Mouse (Mus musculus): ENCODE data around the gene Rufy1. TPM values are rescaled to one million over a fixed set of nuclear protein-coding genes. Genes with fewer than 3 reads are reported as not detected.

The Rufy1 gene
- total RNA-seq, 2 experiments from 2014 or later = 51.2 to 82.2 TPM

GRCm38 (mm10) chr11:50358950-50359861 lies 71.7 kb downstream of the Rufy1 start:
- ATAC-seq (ENCODE audit: poor library complexity, severe bottlenecking) = peak; percentile 60

- ATAC-seq (ENCODE audit: poor library complexity, severe bottlenecking) = peak; percentile 80
Measured at GRCm38 (mm10) chr11:50355395-50355794, 75.5 kb downstream of the Rufy1 start.

GRCm38 (mm10) chr11:50354851-50355250 lies 76.1 kb downstream of the Rufy1 start:
- ATAC-seq (ENCODE audit: poor library complexity, severe bottlenecking) = no peak

- ATAC-seq (ENCODE audit: poor library complexity, severe bottlenecking) = no peak
Measured at GRCm38 (mm10) chr11:50354162-50354561, 76.8 kb downstream of the Rufy1 start, which contains the start of gene Cby3. Cby3 (plus strand) TSS chr11:50354462.

GRCm38 (mm10) chr11:50352177-50352576 lies 78.7 kb downstream of the Rufy1 start:
- ATAC-seq (ENCODE audit: poor library complexity, severe bottlenecking) = no peak

GRCm38 (mm10) chr11:50346256-50347032 lies 84.5 kb downstream of the Rufy1 start:
- ATAC-seq (ENCODE audit: poor library complexity, severe bottlenecking) = peak; percentile 70

GRCm38 (mm10) chr11:50345486-50345885 lies 85.4 kb downstream of the Rufy1 start:
- ATAC-seq (ENCODE audit: poor library complexity, severe bottlenecking) = peak; percentile 58

Other genes starting within 250 kb of the Rufy1 start
- 51.8 and 56.7 TPM in 2 replicates for gene Sqstm1, start 220.3 kb downstream of the Rufy1 start, total RNA-seq (2015)
- gene Sqstm1, start 220.3 kb downstream of the Rufy1 start, total RNA-seq (2017) = 298 and 386 TPM in 2 replicates
- 17.1 and 22.2 TPM in 2 replicates for gene Mgat4b, start 220.2 kb downstream of the Rufy1 start, total RNA-seq (2015)
- 9.1 and 12.1 TPM in 2 replicates for gene Mgat4b, start 220.2 kb downstream of the Rufy1 start, total RNA-seq (2017)
- not detected in 2 replicates for gene Ltc4s, start 192.5 kb downstream of the Rufy1 start, total RNA-seq (2015)
- gene Ltc4s, start 192.5 kb downstream of the Rufy1 start, total RNA-seq (2017) = 0.66 TPM in 1 of 2 replicates, not detected in the other
- gene Maml1, start 138.8 kb downstream of the Rufy1 start, total RNA-seq (2015) = 28.0 and 30.6 TPM in 2 replicates
- gene Maml1, start 138.8 kb downstream of the Rufy1 start, total RNA-seq (2017) = 8.8 and 11.7 TPM in 2 replicates
- gene Canx, start 105.5 kb downstream of the Rufy1 start, total RNA-seq (2015) = 242 and 264 TPM in 2 replicates
- 684 and 685 TPM in 2 replicates for gene Canx, start 105.5 kb downstream of the Rufy1 start, total RNA-seq (2017)
- not detected in 2 replicates for gene Cby3, start 76.7 kb downstream of the Rufy1 start, total RNA-seq (2015)
- not detected in 2 replicates for gene Cby3, start 76.7 kb downstream of the Rufy1 start, total RNA-seq (2017)
- gene Hnrnph1, start 54.1 kb downstream of the Rufy1 start, total RNA-seq (2015) = 400 and 438 TPM in 2 replicates
- gene Hnrnph1, start 54.1 kb downstream of the Rufy1 start, total RNA-seq (2017) = 436 and 510 TPM in 2 replicates
- 0.21 and 0.27 TPM in 2 replicates for gene Adamts2, start 171.0 kb upstream of the Rufy1 start, total RNA-seq (2015)
- 0.11 and 0.12 TPM in 2 replicates for gene Adamts2, start 171.0 kb upstream of the Rufy1 start, total RNA-seq (2017)